Mouse (Mus musculus) forebrain, embryonic 11.5 days (tissue): ENCODE data around the gene Ttll9. TPM values are rescaled to one million over a fixed set of nuclear protein-coding genes. Genes with fewer than 3 reads are reported as not detected.

Source experiments
- ATAC-seq: fragments of 200-750 bp; cut with Nextera tagmentation; replicated peaks from 2 replicates; pipeline ENCODE4 v1.8.0; 2017; ENCODE audit warnings: moderate TSS enrichment; ENCODE audit not compliant: low FRiP score
- DNase-seq: peaks from one replicate; pipeline ENCODE4 v3.0.0-alpha.2; 2017; ENCODE audit warnings: low spot score
- H3K27ac ChIP-seq: fragments of 300-500 bp; sonication (generic); 2 replicates; pipeline ENCODE4 v1.5.1; 2014; ENCODE audit warnings: low read depth, low read length
- H3K27me3 ChIP-seq: fragments of 300-500 bp; sonication (generic); 2 replicates; pipeline ENCODE4 v1.6.1; 2014; ENCODE audit warnings: mild to moderate bottlenecking, low read length, mixed read lengths; ENCODE audit not compliant: control insufficient read depth, insufficient read depth
- H3K36me3 ChIP-seq: fragments of 300-500 bp; sonication (generic); 2 replicates; pipeline ENCODE4 v1.6.1; 2014; ENCODE audit warnings: mild to moderate bottlenecking, low read length, moderate library complexity, mixed read lengths; ENCODE audit not compliant: control insufficient read depth, insufficient read depth
- H3K4me1 ChIP-seq: fragments of 300-500 bp; sonication (generic); replicated peaks from 2 replicates; pipeline ENCODE4 v1.6.1; 2014; ENCODE audit warnings: low read length, mixed read lengths; ENCODE audit not compliant: control insufficient read depth, insufficient read depth
- H3K4me2 ChIP-seq: fragments of 300-500 bp; sonication (generic); 2 replicates; pipeline ENCODE4 v1.6.1; 2014; ENCODE audit warnings: low read depth, mild to moderate bottlenecking, low read length, moderate library complexity, mixed read lengths; ENCODE audit not compliant: severe bottlenecking
- H3K4me3 ChIP-seq: fragments of 300-500 bp; sonication (generic); 2 replicates; pipeline ENCODE4 v1.5.1; 2014; ENCODE audit warnings: low read depth, low read length
- H3K9ac ChIP-seq: fragments of 300-500 bp; sonication (generic); 2 replicates; pipeline ENCODE4 v1.6.1; 2014; ENCODE audit warnings: low read length
- H3K9me3 ChIP-seq: fragments of 300-500 bp; sonication (generic); 2 replicates; pipeline ENCODE4 v1.6.1; 2016; ENCODE audit warnings: low read length, mixed read lengths; ENCODE audit not compliant: control insufficient read depth
- WGBS: fragments of 180-500 bp; shearing (Covaris S2); extraction: QIAGEN DNeasy Blood & Tissue Kit; methylation state at CpG from one replicate; pipeline ENCODE4 v1.1.7; 2014; 5-methylcytosine and 5-hydroxymethylcytosine counted together
- polyA plus RNA-seq: library from polyadenylated mRNA; unstranded; fragments of >200 nt; fragmentation: Nextera tagmentation; extraction: Ambion mirVana; gene quantifications from 2 replicates; pipeline ENCODE4 v1.2.1, GENCODE M21; 2014

Ttll9 gene
- polyA plus RNA-seq, 1 experiment from 2014 or later, result 1.5 TPM

GRCm38 (mm10) chr2:153027501-153027900 lies 65.2 kb downstream of the Ttll9 start:
- WGBS, result 75% methylated on average over 4 of the region's 4 CpGs
- H3K9me3 ChIP-seq, result no peaks in the 10 kb centered on the region
- no peak overlapping the region for H3K4me3 ChIP-seq
- H3K4me2 ChIP-seq, result no peak overlapping the region
- DNase-seq (no peak), ATAC-seq (no peak)
- H3K27ac ChIP-seq, result no peak overlapping the region
- no peak overlapping the region for H3K9ac ChIP-seq
- no peaks in the 10 kb centered on the region for H3K36me3 ChIP-seq
- 0 out of 2 replicates have a peak, but pooled peaks cover 5% of the 10 kb centered on the region for H3K4me1 ChIP-seq
- peaks cover 23% of the 10 kb centered on the region for H3K27me3 ChIP-seq

- no peak for DNase-seq
- no peak overlapping the region for H3K4me2 ChIP-seq
- H3K9me3 ChIP-seq, result no peaks in the 10 kb centered on the region
Measured at GRCm38 (mm10) chr2:153030422-153030821, 68.1 kb downstream of the Ttll9 start.

GRCm38 (mm10) chr2:153031126-153032082 lies 69.1 kb downstream of the Ttll9 start, which contains the start of gene Xkr7:
Xkr7 (plus strand) TSS chr2:153031852.
- 0 out of 2 replicates have a peak, but pooled peaks cover 5% of the 10 kb centered on the region for H3K4me1 ChIP-seq
- DNase-seq (no peak), ATAC-seq (peak; percentile 69)
- H3K36me3 ChIP-seq, result no peaks in the 10 kb centered on the region
- peaks cover 34% of the 10 kb centered on the region for H3K27me3 ChIP-seq
- WGBS, result under 1% methylated on average over 37 of the region's 54 CpGs
- H3K4me2 ChIP-seq, result peak within 1 kb of the TSS; percentile 77
- no peak within 1 kb of the TSS for H3K27ac ChIP-seq
- no peaks in the 10 kb centered on the region for H3K9me3 ChIP-seq
- peak within 1 kb of the TSS; percentile 41 for H3K9ac ChIP-seq
- H3K4me3 ChIP-seq, result peak within 1 kb of the TSS; percentile 52

More at GRCm38 (mm10) chr2:153030422-153030821, 68.1 kb downstream of the Ttll9 start:
- Histone ChIP-seq H3K9ac (no peak overlapping the region), H3K4me1 (0 out of 2 replicates have a peak, but pooled peaks cover 5% of the 10 kb centered on the region), H3K27ac (no peak overlapping the region), H3K27me3 (peaks cover 34% of the 10 kb centered on the region), H3K4me3 (no peak overlapping the region), H3K36me3 (no peaks in the 10 kb centered on the region)
- WGBS, result 33% methylated on average over 4 of the region's 4 CpGs
- ATAC-seq, result no peak

- 1% methylated on average over 53 of the region's 58 CpGs for WGBS
- no peak overlapping the region for H3K27ac ChIP-seq
- H3K36me3 ChIP-seq, result no peaks in the 10 kb centered on the region
- H3K9ac ChIP-seq, result peak overlapping the region; percentile 41
- peak overlapping the region; percentile 77 for H3K4me2 ChIP-seq
- H3K9me3 ChIP-seq, result no peaks in the 10 kb centered on the region
- peak overlapping the region; percentile 52 for H3K4me3 ChIP-seq
- peaks cover 34% of the 10 kb centered on the region for H3K27me3 ChIP-seq
- H3K4me1 ChIP-seq, result 0 out of 2 replicates have a peak, but pooled peaks cover 5% of the 10 kb centered on the region
- ATAC-seq, result peak; percentile 65
- DNase-seq, result peak; percentile 95
Measured at GRCm38 (mm10) chr2:153032083-153032842, 70.0 kb downstream of the Ttll9 start.

GRCm38 (mm10) chr2:153032973-153033372 lies 70.7 kb downstream of the Ttll9 start:
- WGBS, result 8% methylated on average over 4 of the region's 4 CpGs
- no peak for DNase-seq
- peaks cover 34% of the 10 kb centered on the region for H3K27me3 ChIP-seq

GRCm38 (mm10) chr2:153033545-153034230 lies 71.4 kb downstream of the Ttll9 start:
- Histone ChIP-seq H3K4me2 (no peak overlapping the region), H3K36me3 (no peaks in the 10 kb centered on the region), H3K27me3 (peaks cover 34% of the 10 kb centered on the region), H3K27ac (no peak overlapping the region), H3K9ac (no peak overlapping the region), H3K4me3 (no peak overlapping the region; the same call in 1 of the 2 replicates), H3K4me1 (0 out of 2 replicates have a peak, but pooled peaks cover 5% of the 10 kb centered on the region), H3K9me3 (no peaks in the 10 kb centered on the region)
- DNase-seq (no peak), ATAC-seq (no peak)
- WGBS, result 64% methylated on average over 5 of the region's 5 CpGs

More at GRCm38 (mm10) chr2:153032973-153033372, 70.7 kb downstream of the Ttll9 start:
- no peak overlapping the region for H3K9ac ChIP-seq
- H3K4me2 ChIP-seq, result peak overlapping the region; percentile 77; the same call in 1 of the 2 replicates
- H3K4me1 ChIP-seq, result 0 out of 2 replicates have a peak, but pooled peaks cover 5% of the 10 kb centered on the region
- H3K36me3 ChIP-seq, result no peaks in the 10 kb centered on the region
- H3K4me3 ChIP-seq, result peak overlapping the region; percentile 2; the same call in 1 of the 2 replicates
- no peak for ATAC-seq
- H3K9me3 ChIP-seq, result no peaks in the 10 kb centered on the region
- no peak overlapping the region for H3K27ac ChIP-seq

GRCm38 (mm10) chr2:153036690-153037089 lies 74.4 kb downstream of the Ttll9 start:
- H3K4me3 ChIP-seq, result no peak overlapping the region
- ATAC-seq, result no peak
- H3K9ac ChIP-seq, result no peak overlapping the region
- 12% methylated on average over 2 of the region's 2 CpGs for WGBS
- no peak for DNase-seq
- peaks cover 19% of the 10 kb centered on the region for H3K27me3 ChIP-seq
- no peaks in the 10 kb centered on the region for H3K36me3 ChIP-seq
- H3K27ac ChIP-seq, result no peak overlapping the region
- 0 out of 2 replicates have a peak, but pooled peaks cover 3% of the 10 kb centered on the region for H3K4me1 ChIP-seq
- H3K9me3 ChIP-seq, result no peaks in the 10 kb centered on the region
- no peak overlapping the region for H3K4me2 ChIP-seq

- no peak overlapping the region for H3K4me3 ChIP-seq
- no peaks in the 10 kb centered on the region for H3K27me3 ChIP-seq
- no peak overlapping the region for H3K9ac ChIP-seq
- no peaks in the 10 kb centered on the region for H3K4me1 ChIP-seq
- DNase-seq, result no peak
- H3K4me2 ChIP-seq, result no peak overlapping the region
- no peak for ATAC-seq
- no peak overlapping the region for H3K27ac ChIP-seq
- WGBS, result 67% methylated on average over 3 of the region's 3 CpGs
- H3K36me3 ChIP-seq, result no peaks in the 10 kb centered on the region
- H3K9me3 ChIP-seq, result no peaks in the 10 kb centered on the region
Measured at GRCm38 (mm10) chr2:153043886-153044285, 81.6 kb downstream of the Ttll9 start.
